Mouse (Mus musculus) urinary bladder, postnatal 4 days (tissue): ENCODE data around the gene Emilin2.

Experiments
- DNase-seq, 2 experiments: peaks; one replicate each; pipeline ENCODE4 v3.0.0; 2021 to 2022; ENCODE audit warnings: low spot score in 2 of 2

Gene Emilin2

GRCm38 (mm10) chr17:71203998-71204808, 107.6 kb downstream of the Emilin2 start:
- DNase-seq = no peak
